ENCODE assay signal across 8 mouse cellular contexts in the genomic region with DNA sequence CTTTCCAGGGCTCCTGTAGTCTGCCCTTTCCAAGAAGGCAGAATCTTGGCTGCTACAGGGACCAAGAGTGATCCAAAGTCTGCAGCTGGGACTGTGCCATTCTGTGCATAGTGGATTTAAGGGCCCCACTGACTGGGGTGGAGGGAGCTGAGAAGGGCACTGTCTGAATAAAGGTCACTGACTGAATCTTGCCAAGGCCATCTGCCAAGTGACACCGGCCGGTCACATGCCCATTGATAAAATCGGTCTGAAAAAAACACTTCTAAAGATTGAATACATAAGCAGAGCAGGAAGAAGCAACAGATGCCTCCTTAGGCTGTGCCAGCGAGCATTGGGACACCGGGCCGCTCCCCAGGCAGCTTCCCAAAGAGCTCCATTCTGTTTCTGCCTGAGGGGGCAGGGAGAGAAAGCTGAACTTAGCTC. TPM values are rescaled to one million over a fixed set of nuclear protein-coding genes. Genes with fewer than 3 reads are reported as not detected.
DNase-seq lines count a peak whose midpoint lies in the region; ATAC-seq lines count a peak whose summit lies in the region.

No protein-coding gene starts in this region.

- no peaks in the 10 kb centered on the region for H3K36me3 ChIP-seq in forebrain, embryonic 12.5 days (replicated peaks)
- no peaks in the 10 kb centered on the region for H3K36me3 ChIP-seq in limb, embryonic 11.5 days (ENCODE audit: control insufficient read depth, insufficient read depth, low read length)

- H3K27ac ChIP-seq in forebrain, embryonic 12.5 days, result no peak overlapping the region
- H3K27ac ChIP-seq in limb, embryonic 11.5 days (replicated peaks; ENCODE audit: low read depth, low read length), result no peak overlapping the region

- no peak overlapping the region for H3K9ac ChIP-seq in forebrain, embryonic 12.5 days
- no peak overlapping the region for H3K9ac ChIP-seq in limb, embryonic 11.5 days (ENCODE audit: low read length)

- intact Hi-C loops in heart, postnatal 36 days (cut with DNase I), result no loop called here

- ATAC-seq in forebrain, embryonic 12.5 days (ENCODE audit: low FRiP score), result no peak
- no peak for ATAC-seq in limb, embryonic 11.5 days (ENCODE audit: insufficient number of reproducible peaks, low FRiP score, low TSS enrichment, low read depth)

- H3K4me3 ChIP-seq in forebrain, embryonic 12.5 days (replicated peaks), result peak overlapping the region; percentile 45; the same call in 1 of the 2 replicates
- peak overlapping the region; percentile 24 for H3K4me3 ChIP-seq in limb, embryonic 11.5 days (ENCODE audit: low read depth, low read length)

- no peaks in the 10 kb centered on the region for H3K9me3 ChIP-seq in forebrain, embryonic 12.5 days
- no peaks in the 10 kb centered on the region for H3K9me3 ChIP-seq in limb, embryonic 11.5 days (ENCODE audit: control insufficient read depth, low read length)

- peak; percentile 1 to 3 for DNase-seq in heart, adult 18-20 months
- DNase-seq in heart, postnatal 36 days, result no peak
- DNase-seq in adrenal gland, postnatal 10 days, result peak; percentile 15
- DNase-seq in limb, embryonic 11.5 days (ENCODE audit: low spot score), result no peak
- no peak for DNase-seq in gastrocnemius, adult 8-10 months (ENCODE audit: low spot score in 2 of 2)
- no peak for DNase-seq in thymus, adult 18-20 months
- no peak for DNase-seq in natural killer cell, adult 2 months (ENCODE audit: low spot score in 2 of 2)

- WGBS in forebrain, embryonic 12.5 days, result 35% methylated on average over 6 of the region's 6 CpGs
- WGBS in limb, embryonic 11.5 days, result 42% methylated on average over 6 of the region's 6 CpGs

- peaks cover 40% of the 10 kb centered on the region for H3K27me3 ChIP-seq in forebrain, embryonic 12.5 days
- H3K27me3 ChIP-seq in limb, embryonic 11.5 days (ENCODE audit: control insufficient read depth, insufficient read depth, low read length), result peaks cover 23% of the 10 kb centered on the region

- H3K4me1 ChIP-seq in forebrain, embryonic 12.5 days, result peaks cover 19% of the 10 kb centered on the region
- peaks cover 8% of the 10 kb centered on the region; the same call in 1 of the 2 replicates for H3K4me1 ChIP-seq in limb, embryonic 11.5 days (ENCODE audit: control insufficient read depth, insufficient read depth, low read length)

- peak overlapping the region; percentile 79 for H3K4me2 ChIP-seq in forebrain, embryonic 12.5 days
- peak overlapping the region; percentile 64; the same call in 1 of the 2 replicates for H3K4me2 ChIP-seq in limb, embryonic 11.5 days (ENCODE audit: low read depth, severe bottlenecking)

RNA-seq across cellular contexts. Expression of a gene that starts 0.8 kb away (rescaled TPM):
- total RNA-seq in heart, adult 18-20 months (2021), result 10 to 100 TPM; 35.9 to 58.1 TPM
- total RNA-seq in heart, postnatal 36 days (2021), result 1 to 10 TPM; 3.1 to 7.0 TPM
- 1 to 10 TPM; 2.8 to 3.2 TPM for total RNA-seq in adrenal gland, postnatal 10 days (2021)
- polyA plus RNA-seq in forebrain, embryonic 12.5 days (2016; fragmentation: Nextera tagmentation; extraction: Ambion mirVana), result 3.1 and 5.1 TPM in 2 replicates
- polyA plus RNA-seq in limb, embryonic 11.5 days (2014; fragmentation: Nextera tagmentation; extraction: Ambion mirVana), result 1.2 and 1.9 TPM in 2 replicates
- 1 to 10 TPM; 5.2 to 8.1 (median 5.8) TPM for total RNA-seq in gastrocnemius, adult 8-10 months (2022)

Comparison
In these comparisons a context has a peak if more than half of its experiments do, and no peak if none do; other contexts are left out.
1. DNase-seq: peak in heart, adult 18-20 months (2 of 2) and adrenal gland, postnatal 10 days (single experiment); none in heart, postnatal 36 days (0 of 2), limb, embryonic 11.5 days (single experiment), gastrocnemius, adult 8-10 months (0 of 2), thymus, adult 18-20 months (0 of 2) and natural killer cell, adult 2 months (0 of 2).
2. RNA of a gene that starts 0.8 kb away (total RNA-seq): 35.9 to 58.1 TPM in heart, adult 18-20 months; 3.1 to 7.0 TPM in heart, postnatal 36 days, 5.2 to 8.1 TPM in gastrocnemius, adult 8-10 months and 2.8 to 3.2 TPM in adrenal gland, postnatal 10 days; every median in the first group is over 4 times any median in the second.